Mouse (Mus musculus) R1 (cell line): ENCODE measurements at regions not wholly inside any gene's neighbourhood (a gene's known extent, or its start where the extent isn't known, plus 50 kb on each side); places are given as distances from the start of the nearest gene placed in this dataset.
"Not testable (repeated sequence)": the region's sequence is repeated elsewhere in the genome, so short reads cannot be mapped to it uniquely, and the experiment has no call there.

Experiments used
- DNase-seq: peaks from one replicate; pipeline ENCODE4 v3.0.0-alpha.2; 2018; ENCODE audit warnings: low read depth, low spot score

- not testable (repeated sequence) for DNase-seq
Measured at GRCm38 (mm10) chr10:22460386-22460785, 100.0 kb downstream of the Raet1d start.

- not testable (repeated sequence) for DNase-seq
Measured at GRCm38 (mm10) chr10:22460818-22461479, 100.6 kb downstream of the Raet1d start.

- DNase-seq = not testable (repeated sequence)
Measured at GRCm38 (mm10) chr10:22461480-22462050, 101.2 kb downstream of the Raet1d start.

- DNase-seq = peak; percentile 35
Measured at GRCm38 (mm10) chr10:22471722-22472330, 111.5 kb downstream of the Raet1d start.

- not testable (repeated sequence) for DNase-seq
Measured at GRCm38 (mm10) chr10:22479860-22480259, 119.5 kb downstream of the Raet1d start.

GRCm38 (mm10) chr10:22487071-22487470 is 126.7 kb downstream of the Raet1d start:
- DNase-seq = not testable (repeated sequence)

GRCm38 (mm10) chr10:22491806-22492347 is 131.5 kb downstream of the Raet1d start:
- DNase-seq = not testable (repeated sequence)

- no peak for DNase-seq
Measured at GRCm38 (mm10) chr10:22495975-22496496, 135.7 kb downstream of the Raet1d start.
